Mouse (Mus musculus) neural tube, embryonic 13.5 days (tissue): ENCODE data around the gene Gm826. TPM values are rescaled to one million over a fixed set of nuclear protein-coding genes. Genes with fewer than 3 reads are reported as not detected.

Experiments used
- ATAC-seq: fragments of 200-750 bp; cut with Nextera tagmentation; 2 replicates; pipeline ENCODE4 v1.8.0; 2017; ENCODE audit warnings: low read depth, mild to moderate bottlenecking, moderate TSS enrichment, moderate library complexity
- H3K27ac ChIP-seq: fragments of 300-500 bp; sonication (generic); replicated peaks from 2 replicates; pipeline ENCODE4 v1.5.1; 2015; ENCODE audit warnings: moderate library complexity, mild to moderate bottlenecking, inconsistent platforms
- H3K27me3 ChIP-seq: fragments of 300-500 bp; sonication (generic); 2 replicates; pipeline ENCODE4 v1.6.1; 2015; ENCODE audit warnings: mild to moderate bottlenecking, inconsistent platforms
- H3K36me3 ChIP-seq: fragments of 300-500 bp; sonication (generic); 2 replicates; pipeline ENCODE4 v1.6.1; 2015; ENCODE audit warnings: mild to moderate bottlenecking, inconsistent platforms
- H3K4me1 ChIP-seq: fragments of 300-500 bp; sonication (generic); replicated peaks from 2 replicates; pipeline ENCODE4 v1.6.1; 2015; ENCODE audit warnings: inconsistent platforms
- H3K4me2 ChIP-seq: fragments of 300-500 bp; sonication (generic); 2 replicates; pipeline ENCODE4 v1.6.1; 2015; ENCODE audit warnings: inconsistent platforms, mild to moderate bottlenecking, moderate library complexity
- H3K4me3 ChIP-seq: fragments of 300-500 bp; sonication (generic); 2 replicates; pipeline ENCODE4 v1.5.1; 2015; ENCODE audit warnings: mild to moderate bottlenecking, inconsistent platforms
- H3K9ac ChIP-seq: fragments of 300-500 bp; sonication (generic); 2 replicates; pipeline ENCODE4 v1.6.1; 2015; ENCODE audit warnings: moderate library complexity, mild to moderate bottlenecking, inconsistent platforms
- H3K9me3 ChIP-seq: fragments of 300-500 bp; sonication (generic); 2 replicates; pipeline ENCODE4 v1.6.1; 2016; ENCODE audit warnings: inconsistent platforms
- WGBS: fragments of 180-500 bp; shearing (Covaris S2); methylation state at CpG from one replicate; pipeline ENCODE4 v1.1.7; 2015; 5-methylcytosine and 5-hydroxymethylcytosine counted together
- polyA plus RNA-seq: library from polyadenylated mRNA; unstranded; fragments of >200 nt; fragmentation: Nextera tagmentation; extraction: Ambion mirVana; gene quantifications from 2 replicates; pipeline ENCODE4 v1.2.1, GENCODE M21; 2015

The Gm826 gene
- polyA plus RNA-seq, 1 experiment from 2014 or later, result not detected

DNA sequence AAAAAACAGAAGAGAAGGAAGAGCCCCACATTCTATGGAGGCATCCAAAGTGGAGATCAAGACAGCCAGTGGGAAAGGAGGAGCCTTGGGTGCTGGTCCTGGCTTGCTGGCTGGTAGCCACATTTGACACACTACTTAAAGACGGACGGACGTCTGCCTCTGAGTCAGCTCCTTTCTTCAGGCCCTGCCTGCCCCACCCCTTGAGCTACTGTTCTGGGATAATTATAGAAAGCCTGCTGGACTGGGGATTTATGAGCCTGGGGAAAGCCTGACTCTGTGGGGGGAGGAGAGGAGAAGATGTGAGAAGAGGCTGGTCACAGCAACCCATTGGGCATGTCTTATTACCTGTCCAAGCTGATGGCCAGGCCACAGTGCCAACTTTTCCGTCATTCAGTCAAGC lies 12.1 kb downstream of the Gm826 start:
- Histone ChIP-seq H3K4me1 (peaks cover 4% of the 10 kb centered on the region; the same call in 1 of the 2 replicates), H3K27me3 (peaks cover 7% of the 10 kb centered on the region), H3K4me3 (no peak overlapping the region), H3K27ac (no peak overlapping the region), H3K9me3 (no peaks in the 10 kb centered on the region), H3K9ac (no peak overlapping the region), H3K4me2 (no peak overlapping the region), H3K36me3 (no peaks in the 10 kb centered on the region)
- no peak for ATAC-seq
- WGBS, result 36% methylated on average over 4 of the region's 4 CpGs

DNA sequence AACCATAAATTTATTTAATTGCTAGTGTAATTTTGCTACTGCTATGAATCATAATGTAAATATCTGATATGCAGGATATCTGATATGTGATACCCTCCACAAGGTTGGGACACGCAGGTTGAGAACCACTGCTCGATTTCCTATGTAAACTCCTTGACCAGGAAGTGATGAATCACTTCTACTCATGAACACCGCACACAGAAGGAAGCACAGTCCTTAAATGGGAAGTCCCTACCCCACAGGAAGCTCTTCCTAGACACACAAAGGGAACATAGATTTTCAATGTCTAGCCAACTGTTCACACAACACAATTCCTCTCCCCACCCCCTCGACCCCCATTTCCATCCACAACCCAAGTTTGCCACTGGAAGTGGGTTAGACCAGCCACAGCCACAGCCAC lies 15.7 kb downstream of the Gm826 start:
- peaks cover 3% of the 10 kb centered on the region for H3K27me3 ChIP-seq
- no peaks in the 10 kb centered on the region for H3K36me3 ChIP-seq
- H3K9ac ChIP-seq, result no peak overlapping the region
- no peak for ATAC-seq
- H3K4me2 ChIP-seq, result no peak overlapping the region
- 76% methylated on average over 4 of the region's 4 CpGs for WGBS
- H3K4me1 ChIP-seq, result peaks cover 4% of the 10 kb centered on the region; the same call in 1 of the 2 replicates
- no peak overlapping the region for H3K4me3 ChIP-seq
- no peaks in the 10 kb centered on the region for H3K9me3 ChIP-seq
- H3K27ac ChIP-seq, result no peak overlapping the region

DNA sequence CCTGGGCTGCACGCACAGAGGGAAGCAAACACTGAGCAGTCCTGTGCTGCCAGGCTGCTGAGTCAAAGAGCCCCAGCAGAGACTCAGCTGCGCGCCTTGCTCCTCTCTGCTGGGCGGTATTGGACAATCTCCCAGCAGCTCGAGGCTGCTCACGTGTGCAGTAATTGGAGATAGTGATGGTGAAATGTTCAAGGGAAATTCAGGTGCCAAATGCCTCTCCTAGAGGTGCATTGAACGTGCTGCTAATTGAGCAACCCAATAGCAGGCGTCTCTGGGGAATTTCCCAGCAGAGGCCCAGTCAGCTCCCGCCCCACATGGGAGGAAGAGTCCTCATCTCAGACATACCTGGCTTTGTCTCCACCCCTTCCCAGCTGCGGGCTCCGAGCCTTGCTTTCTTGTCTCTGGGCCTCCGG lies 20.4 kb downstream of the Gm826 start:
- Histone ChIP-seq H3K36me3 (no peaks in the 10 kb centered on the region), H3K27me3 (peaks cover 3% of the 10 kb centered on the region; the same call in 1 of the 2 replicates), H3K9me3 (no peaks in the 10 kb centered on the region), H3K4me2 (no peak overlapping the region), H3K27ac (no peak overlapping the region), H3K9ac (no peak overlapping the region), H3K4me1 (no peaks in the 10 kb centered on the region), H3K4me3 (no peak overlapping the region)
- ATAC-seq, result no peak
- WGBS, result 38% methylated on average over 12 of the region's 12 CpGs

DNA sequence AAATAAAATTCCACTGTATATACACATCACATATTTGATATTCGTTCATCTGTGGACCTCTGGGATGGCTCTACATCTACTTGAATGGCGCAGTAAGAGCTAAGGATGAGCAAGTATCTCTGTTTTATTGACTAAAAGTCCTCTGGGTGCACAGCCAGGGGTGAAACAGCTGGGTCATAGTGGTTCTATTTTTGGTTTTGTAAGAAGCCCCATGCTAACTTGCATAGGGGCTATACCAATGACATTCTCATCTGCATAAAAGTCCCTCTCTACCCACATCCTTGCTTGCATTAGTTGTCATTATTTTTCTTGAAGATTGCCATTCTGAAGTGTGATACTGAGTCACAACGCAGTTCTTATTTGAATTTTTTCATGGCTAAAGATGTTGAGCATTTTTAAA lies 28.9 kb downstream of the Gm826 start:
- H3K27me3 ChIP-seq, result 0 out of 2 replicates have a peak, but pooled peaks cover 3% of the 10 kb centered on the region
- WGBS, result 88% methylated on average over 3 of the region's 3 CpGs
- ATAC-seq, result no peak
- H3K4me2 ChIP-seq, result no peak overlapping the region
- no peak overlapping the region for H3K4me3 ChIP-seq
- H3K36me3 ChIP-seq, result no peaks in the 10 kb centered on the region
- H3K9ac ChIP-seq, result no peak overlapping the region
- H3K9me3 ChIP-seq, result no peaks in the 10 kb centered on the region
- H3K4me1 ChIP-seq, result no peaks in the 10 kb centered on the region
- no peak overlapping the region for H3K27ac ChIP-seq

DNA sequence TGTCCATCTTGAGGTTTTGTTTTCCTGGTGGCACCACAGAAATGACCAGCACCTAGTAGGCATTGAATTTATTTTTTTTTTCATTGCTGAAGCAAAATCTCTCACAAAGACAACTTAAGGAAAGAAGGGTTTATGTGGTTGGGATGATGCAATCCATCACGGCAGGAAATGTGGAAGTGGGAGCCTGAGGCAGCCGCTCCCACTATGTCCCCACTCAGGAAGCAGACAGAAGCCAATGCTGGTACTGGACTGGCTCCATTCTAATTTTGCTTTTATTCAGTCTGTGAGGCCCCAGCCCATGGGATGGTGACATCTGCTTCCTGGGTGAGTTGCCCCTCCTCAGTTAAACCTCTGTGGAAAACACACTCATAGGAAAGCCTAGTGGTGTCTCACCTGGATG lies 30.0 kb downstream of the Gm826 start:
- Histone ChIP-seq H3K4me1 (no peaks in the 10 kb centered on the region), H3K27me3 (no peaks in the 10 kb centered on the region), H3K9ac (no peak overlapping the region), H3K27ac (no peak overlapping the region), H3K4me2 (no peak overlapping the region), H3K36me3 (no peaks in the 10 kb centered on the region), H3K9me3 (no peaks in the 10 kb centered on the region), H3K4me3 (no peak overlapping the region)
- ATAC-seq, result no peak
- 92% methylated on average over 2 of the region's 2 CpGs for WGBS

DNA sequence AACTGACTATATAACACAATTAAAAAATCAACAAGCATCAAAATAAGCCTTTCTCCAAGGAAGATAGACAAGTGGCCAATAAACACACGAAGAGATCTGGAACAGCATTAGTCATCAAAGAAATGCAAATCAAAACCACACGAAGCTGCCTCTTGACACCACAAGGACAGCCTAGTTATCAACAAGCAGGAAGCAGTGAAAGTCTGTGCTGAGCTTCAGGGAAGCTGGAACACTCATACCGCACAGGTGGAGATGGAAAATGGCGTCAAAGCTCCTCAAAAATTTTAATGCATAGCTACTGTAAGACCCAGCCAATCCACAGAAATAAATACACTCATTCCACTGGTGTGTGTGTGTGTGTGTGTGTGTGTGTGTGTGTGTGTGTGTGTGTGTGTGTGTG lies 31.9 kb downstream of the Gm826 start:
- WGBS, result 68% methylated on average over 4 of the region's 4 CpGs
- Histone ChIP-seq H3K9me3 (no peaks in the 10 kb centered on the region), H3K27ac (no peak overlapping the region), H3K27me3 (no peaks in the 10 kb centered on the region), H3K4me3 (no peak overlapping the region), H3K4me2 (no peak overlapping the region), H3K9ac (no peak overlapping the region), H3K36me3 (no peaks in the 10 kb centered on the region), H3K4me1 (no peaks in the 10 kb centered on the region)
- ATAC-seq, result no peak

DNA sequence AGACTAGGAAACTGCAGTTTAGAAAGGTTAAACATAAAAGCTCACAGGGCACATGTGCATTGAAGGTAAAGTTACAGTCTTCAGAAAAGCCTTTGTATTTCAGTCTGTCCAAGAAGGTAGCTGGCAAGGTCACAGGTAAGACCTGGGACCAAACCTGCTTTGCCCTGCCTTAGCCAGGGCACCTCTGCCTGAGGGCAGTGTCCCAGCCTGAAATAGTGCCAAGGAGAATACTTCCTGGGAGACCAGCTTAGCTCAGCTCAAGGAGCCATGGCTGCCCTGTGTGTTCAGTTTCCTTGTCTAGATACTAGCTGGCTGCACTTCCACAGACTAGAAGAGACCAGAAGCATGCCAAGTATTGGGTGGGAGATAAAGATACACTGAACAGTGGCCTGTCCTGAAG lies 35.4 kb downstream of the Gm826 start:
- no peaks in the 10 kb centered on the region for H3K36me3 ChIP-seq
- H3K4me2 ChIP-seq, result no peak overlapping the region
- H3K4me3 ChIP-seq, result no peak overlapping the region
- no peaks in the 10 kb centered on the region for H3K4me1 ChIP-seq
- H3K27me3 ChIP-seq, result no peaks in the 10 kb centered on the region
- no peak overlapping the region for H3K27ac ChIP-seq
- ATAC-seq, result no peak
- no peak overlapping the region for H3K9ac ChIP-seq
- H3K9me3 ChIP-seq, result no peaks in the 10 kb centered on the region

DNA sequence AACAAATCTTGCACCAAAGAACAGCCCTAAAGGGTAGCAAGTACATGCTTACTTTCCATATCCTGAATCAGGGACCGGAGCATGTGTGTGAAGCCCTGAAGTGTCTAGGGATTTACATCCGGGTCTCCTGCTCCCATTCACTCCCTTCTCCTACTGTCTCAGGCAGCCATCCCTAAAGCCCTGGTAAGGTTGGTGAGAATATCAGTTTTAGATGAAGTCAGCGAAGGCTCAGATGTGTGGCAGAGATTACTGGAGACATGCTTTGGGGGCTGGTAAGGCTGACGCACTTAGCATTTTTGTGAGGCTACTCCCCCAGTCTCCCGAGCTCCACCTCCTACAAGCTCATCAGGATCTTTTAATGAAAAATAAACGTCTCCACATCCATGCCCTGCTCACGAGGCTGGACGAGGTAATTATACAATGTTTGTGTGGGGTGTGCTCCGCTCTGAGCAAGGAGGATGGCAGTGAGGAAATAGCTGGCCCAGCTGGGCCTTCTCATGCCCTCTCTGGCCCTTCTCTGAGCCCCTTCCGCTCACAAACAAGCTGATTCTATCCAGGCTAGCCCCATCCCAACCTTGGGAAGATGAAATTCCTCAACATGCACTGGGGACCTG lies 45.3 kb downstream of the Gm826 start:
- no peaks in the 10 kb centered on the region for H3K9me3 ChIP-seq
- no peak overlapping the region for H3K4me2 ChIP-seq
- H3K27me3 ChIP-seq, result no peaks in the 10 kb centered on the region
- no peak for ATAC-seq
- H3K4me1 ChIP-seq, result no peaks in the 10 kb centered on the region
- no peak overlapping the region for H3K9ac ChIP-seq
- no peak overlapping the region for H3K27ac ChIP-seq
- no peaks in the 10 kb centered on the region for H3K36me3 ChIP-seq
- WGBS, result 79% methylated on average over 10 of the region's 10 CpGs
- no peak overlapping the region for H3K4me3 ChIP-seq

DNA sequence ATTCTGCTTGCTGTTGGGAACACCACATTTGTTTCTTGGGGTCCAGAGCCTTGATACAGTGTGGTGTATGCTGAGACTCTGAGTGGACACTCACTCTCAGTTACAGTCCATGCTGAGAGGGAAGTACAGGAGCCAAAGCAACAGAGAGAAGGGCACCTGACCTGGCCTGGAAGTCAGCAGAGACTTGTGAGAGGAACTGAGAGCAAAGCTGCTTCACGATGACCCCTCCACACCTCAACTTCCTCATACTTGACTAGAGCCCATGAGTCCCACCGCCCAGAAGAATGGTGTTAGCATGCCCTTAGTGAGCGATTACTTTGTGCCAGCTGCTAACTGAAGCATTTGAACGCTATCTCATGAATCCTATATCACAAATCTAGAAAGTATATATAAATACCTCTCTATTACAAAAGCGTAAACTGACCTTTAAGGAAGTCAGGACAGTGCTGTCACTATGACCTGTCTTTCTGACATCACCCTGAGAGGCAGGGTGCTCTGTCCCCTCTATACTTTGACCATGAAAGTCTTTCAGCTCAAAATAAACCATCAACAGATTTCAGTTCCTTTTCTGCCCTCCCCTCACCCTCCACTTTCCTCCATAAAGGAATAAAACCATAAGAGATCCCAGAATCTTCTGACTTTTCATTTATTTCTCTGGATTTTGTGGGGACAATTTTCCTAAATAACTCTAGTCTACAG lies 57.9 kb downstream of the Gm826 start:
- H3K4me3 ChIP-seq, result no peak overlapping the region
- no peak overlapping the region for H3K9ac ChIP-seq
- WGBS, result 88% methylated on average over 5 of the region's 5 CpGs
- no peak overlapping the region for H3K27ac ChIP-seq
- no peak overlapping the region for H3K4me2 ChIP-seq
- H3K9me3 ChIP-seq, result 0 out of 2 replicates have a peak, but pooled peaks cover 6% of the 10 kb centered on the region
- no peaks in the 10 kb centered on the region for H3K36me3 ChIP-seq
- H3K27me3 ChIP-seq, result no peaks in the 10 kb centered on the region
- no peaks in the 10 kb centered on the region for H3K4me1 ChIP-seq
- no peak for ATAC-seq

DNA sequence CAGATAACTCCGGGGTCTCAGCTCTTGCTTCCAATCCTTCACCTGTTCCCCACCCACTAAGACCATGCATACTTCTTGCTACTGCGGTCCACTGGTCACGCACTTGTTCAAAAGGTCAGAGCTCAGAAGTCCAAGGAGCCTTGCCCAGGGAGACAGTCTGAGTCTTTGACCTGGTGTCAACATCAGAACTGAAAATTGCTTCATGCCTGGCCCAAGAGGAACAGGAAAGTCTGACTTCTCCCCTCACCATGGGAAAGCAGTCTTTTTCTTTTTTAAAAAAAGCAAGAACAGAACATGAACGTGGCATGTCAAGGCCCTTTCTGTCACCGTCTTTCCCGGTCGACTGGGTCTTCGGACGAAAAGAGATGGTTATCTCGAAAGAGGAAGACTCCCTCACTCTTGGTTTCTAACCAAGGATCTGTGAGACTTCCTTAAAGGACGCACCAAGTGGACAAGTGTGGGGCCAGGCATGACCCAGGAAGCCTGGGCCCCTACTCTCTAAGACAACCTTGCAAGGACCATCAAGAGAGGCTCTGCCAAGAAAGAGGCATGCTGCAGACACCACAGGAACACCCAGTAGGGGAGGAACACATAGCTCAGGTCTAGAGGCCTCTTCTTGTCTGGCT lies 66.0 kb downstream of the Gm826 start:
- no peak overlapping the region for H3K9ac ChIP-seq
- no peak overlapping the region for H3K27ac ChIP-seq
- 88% methylated on average over 11 of the region's 11 CpGs for WGBS
- H3K36me3 ChIP-seq, result no peaks in the 10 kb centered on the region
- no peaks in the 10 kb centered on the region for H3K27me3 ChIP-seq
- no peak for ATAC-seq
- H3K4me1 ChIP-seq, result no peaks in the 10 kb centered on the region
- no peaks in the 10 kb centered on the region for H3K9me3 ChIP-seq
- no peak overlapping the region for H3K4me2 ChIP-seq
- H3K4me3 ChIP-seq, result no peak overlapping the region

DNA sequence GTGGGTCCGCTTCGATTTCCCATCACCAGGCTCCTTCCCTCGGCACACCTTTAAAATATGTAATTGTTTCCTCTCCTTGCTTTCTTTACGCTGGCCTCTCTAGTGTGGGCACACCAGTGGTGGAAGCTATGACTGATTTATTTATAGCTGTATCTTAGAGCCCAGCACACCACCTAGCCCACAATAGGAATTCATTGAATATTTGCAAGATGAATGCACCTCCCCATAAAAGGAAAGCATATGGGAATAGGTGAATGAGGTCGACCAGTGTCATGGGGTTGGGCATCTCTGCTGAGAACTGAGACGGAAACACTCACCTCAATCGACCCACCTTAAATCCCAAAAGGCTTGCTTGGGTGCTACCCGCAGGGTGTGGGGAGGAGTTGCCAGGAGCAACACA lies 70.1 kb downstream of the Gm826 start:
- no peak overlapping the region for H3K27ac ChIP-seq
- no peaks in the 10 kb centered on the region for H3K36me3 ChIP-seq
- no peaks in the 10 kb centered on the region for H3K4me1 ChIP-seq
- H3K9me3 ChIP-seq, result no peaks in the 10 kb centered on the region
- H3K27me3 ChIP-seq, result no peaks in the 10 kb centered on the region
- H3K4me2 ChIP-seq, result no peak overlapping the region
- H3K4me3 ChIP-seq, result no peak overlapping the region
- ATAC-seq, result no peak
- H3K9ac ChIP-seq, result no peak overlapping the region
- 86% methylated on average over 8 of the region's 8 CpGs for WGBS

DNA sequence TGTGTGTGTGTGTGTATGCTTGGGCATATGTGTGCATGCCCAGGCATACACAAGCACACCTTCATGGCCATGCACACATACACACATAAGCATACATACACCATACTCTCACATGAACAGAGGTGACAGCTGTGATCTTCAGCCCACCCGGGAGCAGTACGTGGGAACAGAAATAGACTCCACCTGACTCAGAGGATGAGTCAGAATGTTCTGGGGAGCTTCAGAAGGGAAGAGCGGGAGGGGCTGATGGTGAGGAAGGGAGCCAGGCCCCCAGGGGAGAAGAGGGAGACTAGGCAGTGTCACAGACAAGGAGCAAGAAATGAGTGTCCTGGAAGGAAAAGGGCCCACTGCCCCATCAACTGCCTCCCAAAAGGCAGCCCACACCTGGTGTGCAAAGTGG lies 72.4 kb downstream of the Gm826 start:
- Histone ChIP-seq H3K27ac (no peak overlapping the region), H3K36me3 (no peaks in the 10 kb centered on the region), H3K4me3 (no peak overlapping the region), H3K9ac (no peak overlapping the region), H3K4me2 (no peak overlapping the region), H3K27me3 (no peaks in the 10 kb centered on the region), H3K4me1 (no peaks in the 10 kb centered on the region), H3K9me3 (no peaks in the 10 kb centered on the region)
- 81% methylated on average over 3 of the region's 3 CpGs for WGBS
- ATAC-seq, result no peak
